Mouse (Mus musculus): ENCODE measurements around the gene Vmn1r33.
"Not testable (repeated sequence)": the region's sequence is repeated elsewhere in the genome, so short reads cannot be mapped to it uniquely, and the experiment has no call there.

Gene Vmn1r33

DNA sequence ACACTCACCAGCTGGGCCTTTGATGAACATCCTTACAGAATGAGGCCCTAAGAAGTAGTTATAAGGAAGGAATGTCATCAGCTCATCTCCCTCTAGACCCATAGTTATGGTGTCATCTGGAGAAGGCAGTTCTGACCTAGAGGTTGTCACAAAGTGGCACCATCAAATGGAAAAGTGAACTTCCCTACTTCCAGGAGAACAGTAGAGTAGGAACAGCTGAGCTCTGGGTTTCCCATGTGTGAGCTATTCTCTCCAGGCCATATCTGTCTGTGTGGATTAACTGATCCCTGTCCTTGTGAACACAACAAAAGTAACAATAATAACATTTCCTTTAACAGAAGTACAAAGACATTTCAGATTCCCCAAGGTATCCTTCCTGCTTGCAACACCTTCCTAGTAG, at the start of gene Vmn1r33:
TSS of gene Vmn1r33 (minus strand) at position 101 of the 400 bp plus-strand sequence.
- DNase-seq (ENCODE audit: low spot score in 2 of 2), result not testable (repeated sequence)

DNA sequence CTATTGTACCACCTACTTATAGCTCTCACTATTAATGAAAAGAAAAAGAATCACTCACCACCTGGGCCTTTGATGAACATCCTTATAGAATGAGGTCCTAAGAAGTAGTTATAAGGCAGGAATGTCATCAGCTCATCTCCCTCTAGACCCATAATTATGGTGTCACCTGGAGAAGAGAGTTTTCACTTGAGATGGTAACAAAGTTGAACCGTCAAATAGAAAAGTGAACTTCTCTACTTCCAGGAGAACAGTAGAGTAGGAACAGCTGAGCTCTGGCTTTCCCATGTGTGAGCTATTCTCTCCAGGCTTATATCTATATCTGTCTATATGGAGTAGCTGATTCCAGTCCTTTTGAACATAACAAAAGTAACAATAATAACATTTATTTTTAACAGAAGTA, 25.7 kb upstream of the Vmn1r33 start, which contains the start of gene Vmn1r34:
TSS of gene Vmn1r34 (minus strand) at position 101 of the 400 bp plus-strand sequence.
- no peak for DNase-seq (ENCODE audit: low spot score in 2 of 2)

DNA sequence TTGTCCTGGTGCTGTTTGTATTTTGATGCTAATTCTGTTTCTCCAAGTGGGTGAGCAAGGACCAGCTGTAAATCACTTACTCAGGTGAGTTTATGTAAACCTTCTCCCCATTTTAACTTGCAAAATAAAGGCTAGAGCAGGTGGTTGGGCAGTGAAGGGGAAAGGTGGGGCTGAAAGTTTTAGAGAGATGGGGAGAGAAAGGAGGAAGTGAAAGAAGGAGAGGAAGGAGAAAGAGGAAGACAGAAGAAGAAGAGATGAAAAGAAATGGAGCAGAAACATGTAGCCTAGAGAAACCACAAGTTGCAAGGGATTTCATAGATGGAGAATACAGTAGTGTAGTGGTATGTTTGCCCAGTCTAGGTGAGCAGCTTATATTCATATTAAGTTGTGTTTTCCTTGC, 22.3 kb downstream of the Vmn1r33 start:
- DNase-seq (ENCODE audit: low spot score in 2 of 2), result no peak

Measured in right cerebral cortex, adult 2 months (tissue).